Mouse (Mus musculus): ENCODE measurements around the gene Bcl11a.

GRCm38 (mm10) chr11:24149462-24150220, 71.8 kb downstream of the Bcl11a start:
- TF ChIP-seq POLR2A (IDR thresholded peaks at IDR 0.05; ENCODE audit: low read depth, low read length) = no peak
- no peak for TF ChIP-seq CTCF (conservative IDR thresholded peaks at IDR 0.05; ENCODE audit: insufficient read depth, insufficient read length, low read depth, low read length)

All from kidney, adult 2 months (tissue).